Mouse (Mus musculus) small intestine, adult 2 months (tissue): ENCODE results near the gene Egfl8. TPM values are rescaled to one million over a fixed set of nuclear protein-coding genes. Genes with fewer than 3 reads are reported as not detected.

Source experiments
- H3K27ac ChIP-seq: fragments of 200-500 bp; 2 replicates; pipeline ENCODE4 v1.5.1; 2012; ENCODE audit warnings: low read depth, low read length, control low read depth, inconsistent platforms; ENCODE audit not compliant: insufficient read depth
- H3K27me3 ChIP-seq: fragments of 200-500 bp; 2 replicates; pipeline ENCODE4 v1.6.1; 2012; ENCODE audit warnings: mild to moderate bottlenecking, moderate library complexity, low read length, inconsistent platforms; ENCODE audit not compliant: control insufficient read depth, insufficient read depth
- H3K36me3 ChIP-seq: fragments of 200-500 bp; 2 replicates; pipeline ENCODE4 v1.6.1; 2012; ENCODE audit warnings: mild to moderate bottlenecking, low read length, control low read depth, inconsistent platforms; ENCODE audit not compliant: control insufficient read depth, insufficient read depth
- H3K4me1 ChIP-seq: fragments of 200-500 bp; 2 replicates; pipeline ENCODE4 v1.6.1; 2012; ENCODE audit warnings: low read length, inconsistent platforms, mixed read lengths; ENCODE audit not compliant: control insufficient read depth, insufficient read depth, insufficient read length
- H3K4me3 ChIP-seq: fragments of 200-500 bp; 2 replicates; pipeline ENCODE4 v1.5.1; 2012; ENCODE audit warnings: low read depth, mild to moderate bottlenecking, control low read depth, inconsistent platforms, low read length, moderate library complexity
- CTCF ChIP-seq: fragments of 200-500 bp; IDR thresholded peaks from 2 replicates; pipeline ENCODE4 v1.5.1; 2012; ENCODE audit warnings: low read depth, mild to moderate bottlenecking, control low read depth, inconsistent platforms, low read length, moderate library complexity, mixed read lengths; ENCODE audit not compliant: insufficient replicate concordance, insufficient read length; ENCODE audit errors: extremely low read depth
- POLR2A ChIP-seq: fragments of 200-500 bp; IDR thresholded peaks from 2 replicates; pipeline ENCODE4 v1.6.1; 2012; ENCODE audit warnings: low read depth, mild to moderate bottlenecking, control low read depth, inconsistent platforms, low read length, moderate library complexity
- WGBS: fragments of 180-500 bp; shearing (Covaris S2); methylation state at CpG from one replicate; pipeline ENCODE4 v1.1.7; 2018; 5-methylcytosine and 5-hydroxymethylcytosine counted together
- polyA plus RNA-seq: library from polyadenylated mRNA; depleted of rRNA; stranded (reverse); fragments of >200 nt; gene quantifications from 2 replicates; pipeline ENCODE4 v1.2.3, GENCODE M21; 2012

Egfl8 gene
- polyA plus RNA-seq, 1 experiment = 2.3 TPM

GRCm38 (mm10) chr17:34589681-34590101, 26.1 kb downstream of the Egfl8 start, which contains the start of gene Gpsm3:
TSS of gene Gpsm3 (plus strand) at chr17:34589806.
- H3K4me1 ChIP-seq = peaks cover 22% of the 10 kb centered on the region
- H3K4me3 ChIP-seq = peak within 1 kb of the TSS; percentile 62
- H3K27me3 ChIP-seq = no peaks in the 10 kb centered on the region
- TF ChIP-seq CTCF = no peak
- TF ChIP-seq POLR2A = peak; percentile 13; the same call in 1 of the 2 replicates
- WGBS = 29% methylated on average over 7 of the region's 7 CpGs
- H3K27ac ChIP-seq = peak within 1 kb of the TSS; percentile 81
- H3K36me3 ChIP-seq = peaks cover 7% of the 10 kb centered on the region

GRCm38 (mm10) chr17:34589206-34589605, 26.6 kb downstream of the Egfl8 start:
- TF ChIP-seq POLR2A (no peak), CTCF (no peak)
- Histone ChIP-seq H3K36me3 (0 out of 2 replicates have a peak, but pooled peaks cover 2% of the 10 kb centered on the region), H3K4me3 (peak overlapping the region; percentile 62), H3K4me1 (peaks cover 22% of the 10 kb centered on the region), H3K27me3 (no peaks in the 10 kb centered on the region), H3K27ac (peak overlapping the region; percentile 68)
- 62% methylated on average over 7 of the region's 7 CpGs for WGBS

GRCm38 (mm10) chr17:34588767-34589166, 27.0 kb downstream of the Egfl8 start:
- Histone ChIP-seq H3K27me3 (no peaks in the 10 kb centered on the region), H3K4me3 (no peak overlapping the region), H3K27ac (no peak overlapping the region), H3K4me1 (peaks cover 18% of the 10 kb centered on the region), H3K36me3 (no peaks in the 10 kb centered on the region)
- TF ChIP-seq POLR2A (no peak), CTCF (no peak)
- 74% methylated on average over 3 of the region's 3 CpGs for WGBS

GRCm38 (mm10) chr17:34587814-34588213, 28.0 kb downstream of the Egfl8 start:
- no peak for TF ChIP-seq CTCF
- Histone ChIP-seq H3K4me3 (peak overlapping the region; percentile 96), H3K27ac (peak overlapping the region; percentile 74), H3K4me1 (peaks cover 17% of the 10 kb centered on the region), H3K36me3 (no peaks in the 10 kb centered on the region), H3K27me3 (no peaks in the 10 kb centered on the region)
- WGBS = 2% methylated on average over 19 of the region's 19 CpGs

- under 1% methylated on average over 50 of the region's 50 CpGs for WGBS
- Histone ChIP-seq H3K36me3 (no peaks in the 10 kb centered on the region), H3K4me1 (peaks cover 17% of the 10 kb centered on the region), H3K27ac (peak overlapping the region; percentile 80), H3K27me3 (no peaks in the 10 kb centered on the region), H3K4me3 (peak overlapping the region; percentile 96)
- TF ChIP-seq POLR2A = peak; percentile 94; the same call in 1 of the 2 replicates
- TF ChIP-seq CTCF = no peak
Observed at GRCm38 (mm10) chr17:34587423-34587811, 28.4 kb downstream of the Egfl8 start.

GRCm38 (mm10) chr17:34586796-34587422, 28.9 kb downstream of the Egfl8 start:
- Histone ChIP-seq H3K27ac (peak overlapping the region; percentile 80), H3K4me1 (peaks cover 17% of the 10 kb centered on the region), H3K4me3 (peak overlapping the region; percentile 96), H3K36me3 (no peaks in the 10 kb centered on the region), H3K27me3 (no peaks in the 10 kb centered on the region)
- TF ChIP-seq CTCF = no peak
- no peak; the same call in 1 of the 2 replicates for TF ChIP-seq POLR2A
- under 1% methylated on average over 38 of the region's 38 CpGs for WGBS

GRCm38 (mm10) chr17:34585877-34586771, 29.6 kb downstream of the Egfl8 start:
- Histone ChIP-seq H3K27me3 (no peaks in the 10 kb centered on the region), H3K4me1 (peaks cover 11% of the 10 kb centered on the region)

More at GRCm38 (mm10) chr17:34585877-34586771, 29.6 kb downstream of the Egfl8 start:
- 57% methylated on average over 32 of the region's 32 CpGs for WGBS
- H3K4me3 ChIP-seq = peak overlapping the region; percentile 96; the same call in 1 of the 2 replicates
- TF ChIP-seq CTCF (no peak), POLR2A (no peak)
- no peak overlapping the region for H3K27ac ChIP-seq
- no peaks in the 10 kb centered on the region for H3K36me3 ChIP-seq
